Mouse (Mus musculus) heart, embryonic 14.5 days (tissue): ENCODE measurements at regions not wholly inside any gene's neighbourhood (a gene's known extent, or its start where the extent isn't known, plus 50 kb on each side); places are given as distances from the start of the nearest gene placed in this dataset.

Source experiments
- ATAC-seq: fragments of 200-750 bp; cut with Nextera tagmentation; 2 replicates; pipeline ENCODE4 v1.8.0; 2017; ENCODE audit warnings: low read depth, moderate TSS enrichment; ENCODE audit not compliant: insufficient number of reproducible peaks, insufficient read depth, low FRiP score
- H3K27ac ChIP-seq, 2 experiments: fragments of 200-500 bp in 1 of 2; fragments of 300-500 bp in 1 of 2; sonication (generic) in 1 of 2; replicated peaks in 1 of 2; 2 replicates each; pipeline ENCODE4 v1.5.1; 2012 to 2014; ENCODE audit warnings: low read depth in 2 of 2, low read length in 2 of 2, control low read depth in 1 of 2, mild to moderate bottlenecking in 1 of 2, mixed read lengths in 1 of 2; ENCODE audit not compliant: control insufficient read depth in 1 of 2, insufficient read depth in 1 of 2
- H3K27me3 ChIP-seq: fragments of 300-500 bp; sonication (generic); 2 replicates; pipeline ENCODE4 v1.6.1; 2014; ENCODE audit warnings: mild to moderate bottlenecking, low read length, control low read depth; ENCODE audit not compliant: control insufficient read depth, insufficient read depth
- H3K36me3 ChIP-seq: fragments of 300-500 bp; sonication (generic); 2 replicates; pipeline ENCODE4 v1.6.1; 2014; ENCODE audit warnings: mild to moderate bottlenecking, control low read depth, low read length, mixed read lengths; ENCODE audit not compliant: control insufficient read depth, insufficient read depth
- H3K4me1 ChIP-seq, 2 experiments: fragments of 200-500 bp in 1 of 2; fragments of 300-500 bp in 1 of 2; sonication (generic) in 1 of 2; 2 replicates each; pipeline ENCODE4 v1.6.1; 2012 to 2014; ENCODE audit warnings: low read length in 2 of 2, control low read depth in 1 of 2, mixed read lengths in 1 of 2; ENCODE audit not compliant: control insufficient read depth in 2 of 2, insufficient read depth in 2 of 2
- H3K4me2 ChIP-seq: fragments of 300-500 bp; sonication (generic); 2 replicates; pipeline ENCODE4 v1.6.1; 2014; ENCODE audit warnings: mild to moderate bottlenecking, low read length
- H3K4me3 ChIP-seq, 2 experiments: fragments of 200-500 bp in 1 of 2; fragments of 300-500 bp in 1 of 2; sonication (generic) in 1 of 2; 2 replicates each; pipeline ENCODE4 v1.5.1; 2012 to 2014; ENCODE audit warnings: low read length in 2 of 2, mild to moderate bottlenecking in 2 of 2, control low read depth in 1 of 2, low read depth in 1 of 2, moderate library complexity in 1 of 2; ENCODE audit not compliant: control insufficient read depth in 1 of 2, insufficient read depth in 1 of 2
- H3K9ac ChIP-seq: fragments of 300-500 bp; sonication (generic); 2 replicates; pipeline ENCODE4 v1.6.1; 2014; ENCODE audit warnings: mild to moderate bottlenecking, low read length
- H3K9me3 ChIP-seq: fragments of 300-500 bp; sonication (generic); 2 replicates; pipeline ENCODE4 v1.6.1; 2016; ENCODE audit warnings: low read length, control low read depth; ENCODE audit not compliant: control insufficient read depth
- WGBS: fragments of 180-500 bp; shearing (Covaris S2); extraction: QIAGEN DNeasy Blood & Tissue Kit; methylation state at CpG from one replicate; pipeline ENCODE4 v1.1.7; 2014; 5-methylcytosine and 5-hydroxymethylcytosine counted together

DNA sequence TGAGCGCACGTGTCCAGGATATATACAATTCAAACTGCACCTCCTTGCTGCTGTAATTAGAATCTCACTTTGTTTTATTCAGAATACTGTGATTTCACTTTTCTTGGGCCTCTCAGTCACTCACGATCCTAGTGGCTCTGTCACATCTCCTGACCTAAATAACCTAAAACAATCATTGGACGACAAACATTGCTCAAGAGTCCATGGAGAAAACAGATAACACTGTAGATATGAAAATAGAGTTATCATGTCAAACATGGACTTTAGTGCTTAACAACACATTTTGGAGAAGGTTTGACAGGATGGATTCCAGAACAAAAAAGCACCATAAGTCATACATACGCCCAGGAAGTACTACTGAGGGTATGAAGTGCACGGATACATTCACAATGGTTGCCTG is 461.5 kb downstream of the Dcdc2c start:
- H3K4me2 ChIP-seq = no peak overlapping the region
- no peak overlapping the region for H3K27ac ChIP-seq
- peaks cover 4% of the 10 kb centered on the region in 2 experiments; a peak in 2 of 4 replicates for H3K4me1 ChIP-seq
- no peaks in the 10 kb centered on the region for H3K27me3 ChIP-seq
- WGBS = 74% methylated on average over 6 of the region's 6 CpGs
- no peak for ATAC-seq
- H3K9ac ChIP-seq = no peak overlapping the region
- H3K4me3 ChIP-seq = no peak overlapping the region
- no peaks in the 10 kb centered on the region for H3K36me3 ChIP-seq
- no peaks in the 10 kb centered on the region for H3K9me3 ChIP-seq

DNA sequence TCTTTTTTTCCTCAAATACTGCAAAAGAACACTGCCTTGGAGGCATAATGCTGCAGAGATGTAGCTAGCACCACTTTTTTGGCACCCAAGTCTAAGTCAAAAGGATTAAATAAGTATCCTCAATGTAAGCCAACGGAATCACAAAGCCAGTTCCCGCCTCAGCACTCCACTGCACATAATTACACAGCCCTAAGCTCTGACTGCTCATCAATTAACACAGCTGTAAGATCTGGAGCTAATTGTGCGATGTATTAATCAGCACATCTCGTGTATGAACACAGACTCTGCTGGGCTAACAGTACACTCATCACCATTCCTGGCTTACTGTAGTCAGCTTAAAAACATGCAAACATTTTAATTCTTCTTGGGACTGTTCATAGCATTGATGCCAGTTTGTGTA is 466.7 kb downstream of the Dcdc2c start:
- no peak overlapping the region for H3K4me2 ChIP-seq
- peaks cover 4% of the 10 kb centered on the region in 2 experiments; a peak in 2 of 4 replicates for H3K4me1 ChIP-seq
- no peak for ATAC-seq
- H3K27me3 ChIP-seq = no peaks in the 10 kb centered on the region
- H3K9me3 ChIP-seq = no peaks in the 10 kb centered on the region
- 88% methylated on average over 4 of the region's 4 CpGs for WGBS
- no peak overlapping the region for H3K4me3 ChIP-seq
- no peaks in the 10 kb centered on the region for H3K36me3 ChIP-seq
- no peak overlapping the region for H3K9ac ChIP-seq
- H3K27ac ChIP-seq = no peak overlapping the region

DNA sequence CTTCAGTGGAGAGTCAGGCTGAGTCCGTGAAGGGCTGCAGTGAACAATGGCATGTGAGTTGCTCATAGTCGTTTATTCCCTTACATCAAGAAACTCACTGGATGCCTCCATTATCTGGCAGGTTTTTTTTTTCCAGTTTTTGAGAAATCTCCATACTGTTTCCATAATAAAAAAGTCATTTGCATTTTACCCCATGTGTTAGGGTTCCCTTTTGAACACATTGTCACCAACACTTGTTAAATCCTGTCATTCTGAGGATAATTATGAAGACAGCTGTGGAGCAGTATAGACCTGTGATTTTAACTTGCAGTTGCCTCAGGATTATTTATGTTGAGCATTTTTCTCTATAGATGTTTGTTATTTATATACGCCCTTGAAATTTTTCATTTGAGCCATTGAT is 475.6 kb downstream of the Dcdc2c start:
- H3K36me3 ChIP-seq = no peaks in the 10 kb centered on the region
- no peak overlapping the region for H3K9ac ChIP-seq
- H3K4me2 ChIP-seq = no peak overlapping the region
- 84% methylated on average over 3 of the region's 3 CpGs for WGBS
- H3K27me3 ChIP-seq = no peaks in the 10 kb centered on the region
- ATAC-seq = no peak
- no peaks in the 10 kb centered on the region for H3K4me1 ChIP-seq
- H3K9me3 ChIP-seq = no peaks in the 10 kb centered on the region
- H3K27ac ChIP-seq = no peak overlapping the region
- H3K4me3 ChIP-seq = no peak overlapping the region

DNA sequence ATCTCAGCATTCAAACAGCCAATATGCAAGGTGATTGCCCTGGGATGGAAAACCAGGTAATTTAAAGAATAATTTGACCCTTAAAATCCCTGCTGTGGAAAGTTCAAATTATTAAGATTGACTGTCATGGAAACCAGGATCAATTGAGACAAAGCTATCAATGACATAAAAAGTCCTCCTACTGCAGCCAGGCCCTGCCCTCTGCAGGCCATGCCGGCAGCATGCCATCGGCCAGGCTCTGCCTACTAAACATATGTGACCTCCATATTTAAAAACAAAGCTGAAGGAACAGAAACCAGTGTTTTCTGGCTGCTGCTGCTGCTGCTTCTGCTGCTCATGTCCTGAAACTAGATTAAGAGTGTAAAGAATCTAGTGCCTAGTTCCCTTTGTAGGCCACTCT is 483.6 kb downstream of the Dcdc2c start:
- H3K9ac ChIP-seq = no peak overlapping the region
- no peak overlapping the region for H3K27ac ChIP-seq
- no peaks in the 10 kb centered on the region for H3K27me3 ChIP-seq
- no peak overlapping the region for H3K4me3 ChIP-seq
- 73% methylated on average over 2 of the region's 2 CpGs for WGBS
- H3K4me2 ChIP-seq = no peak overlapping the region
- no peaks in the 10 kb centered on the region for H3K9me3 ChIP-seq
- no peak for ATAC-seq
- no peaks in the 10 kb centered on the region for H3K4me1 ChIP-seq
- no peaks in the 10 kb centered on the region for H3K36me3 ChIP-seq

DNA sequence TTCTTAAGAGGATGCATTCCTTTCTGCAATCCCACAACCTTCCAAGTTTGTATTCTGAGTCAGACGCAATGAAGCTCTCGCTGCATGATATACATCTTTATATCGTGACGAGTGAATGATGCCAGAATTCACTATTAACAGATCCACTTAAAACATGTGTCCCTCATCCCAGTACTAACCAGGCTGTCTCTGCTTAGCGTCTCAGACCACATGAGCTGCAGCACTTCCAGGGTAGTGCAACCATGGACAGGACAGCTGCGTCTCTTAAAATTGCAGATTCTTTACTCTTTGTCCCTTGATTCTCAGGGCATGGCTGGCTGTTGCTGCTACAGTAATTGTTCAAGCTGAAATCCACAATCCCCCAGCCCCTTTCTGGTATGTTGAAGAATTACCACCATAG is 491.9 kb downstream of the Dcdc2c start:
- no peaks in the 10 kb centered on the region for H3K9me3 ChIP-seq
- H3K4me3 ChIP-seq = no peak overlapping the region
- H3K9ac ChIP-seq = no peak overlapping the region
- H3K27ac ChIP-seq = no peak overlapping the region
- no peak for ATAC-seq
- 58% methylated on average over 6 of the region's 6 CpGs for WGBS
- H3K4me2 ChIP-seq = no peak overlapping the region
- H3K27me3 ChIP-seq = no peaks in the 10 kb centered on the region
- H3K36me3 ChIP-seq = no peaks in the 10 kb centered on the region
- H3K4me1 ChIP-seq = peaks cover 0 to 5% of the 10 kb centered on the region in 2 experiments; a peak in 1 of 4 replicates

DNA sequence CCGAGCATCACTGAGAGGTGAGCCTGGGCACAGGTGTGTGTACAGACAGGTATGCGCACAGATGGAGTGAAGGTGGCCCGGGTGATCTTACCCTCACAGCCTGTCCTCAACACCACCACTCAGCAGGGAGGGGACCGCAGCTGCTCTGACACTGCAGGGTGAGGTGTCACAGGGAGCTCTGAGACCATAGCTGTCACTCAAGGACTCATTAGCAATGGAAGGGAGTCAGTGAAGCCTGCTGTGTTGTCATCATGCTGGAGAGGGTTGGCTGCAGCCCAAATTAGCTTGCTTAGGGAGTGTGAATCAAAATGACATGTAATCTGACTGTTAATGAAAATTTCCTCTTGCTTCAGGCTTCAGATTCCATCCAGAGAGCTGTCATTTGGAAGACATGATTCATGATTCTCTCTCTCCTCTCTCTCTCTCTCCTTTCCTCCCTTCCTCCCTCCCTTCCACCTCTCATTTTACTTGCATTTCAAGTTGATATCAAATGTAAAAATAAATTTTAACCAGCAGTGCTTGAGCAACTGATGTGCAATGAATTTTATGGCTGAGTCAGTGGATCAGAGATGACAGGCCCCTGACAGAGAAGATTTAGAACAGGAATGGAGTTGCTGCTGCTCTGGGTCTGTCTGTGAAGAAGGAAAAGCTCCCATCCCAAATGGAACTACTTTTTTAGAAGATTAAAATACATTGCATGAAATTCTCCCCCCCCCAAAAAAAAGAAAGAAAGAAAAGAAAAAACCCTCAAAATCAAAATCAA is 496.5 kb downstream of the Dcdc2c start:
- 29% methylated on average over 4 of the region's 4 CpGs for WGBS
- H3K4me1 ChIP-seq = peaks cover 0 to 5% of the 10 kb centered on the region in 2 experiments; a peak in 1 of 4 replicates
- H3K27me3 ChIP-seq = no peaks in the 10 kb centered on the region
- H3K4me3 ChIP-seq = no peak overlapping the region
- H3K27ac ChIP-seq = no peak overlapping the region
- no peak overlapping the region for H3K4me2 ChIP-seq
- H3K9ac ChIP-seq = no peak overlapping the region
- no peaks in the 10 kb centered on the region for H3K9me3 ChIP-seq
- no peak for ATAC-seq
- no peaks in the 10 kb centered on the region for H3K36me3 ChIP-seq

DNA sequence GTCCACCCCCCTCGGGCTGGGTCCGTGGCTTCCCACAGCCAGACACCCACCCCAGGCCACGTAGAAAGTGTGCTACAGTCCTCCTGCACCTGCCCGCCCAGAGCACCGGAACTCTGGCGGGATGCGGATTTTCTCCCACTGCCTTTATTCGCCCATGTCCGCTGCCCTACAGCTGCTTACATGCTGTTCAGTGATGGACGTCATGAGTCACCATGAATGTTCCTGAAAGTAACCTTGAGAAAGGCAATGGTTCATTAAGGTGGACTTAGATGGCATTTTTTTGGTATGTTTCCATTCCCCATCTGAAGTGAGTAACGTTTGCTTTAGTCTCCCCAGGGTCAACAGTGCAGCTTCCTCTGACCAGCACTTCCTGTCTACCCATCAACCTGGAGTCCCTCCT is 497.8 kb downstream of the Dcdc2c start:
- H3K9me3 ChIP-seq = no peaks in the 10 kb centered on the region
- peaks cover 0 to 5% of the 10 kb centered on the region in 2 experiments; a peak in 1 of 4 replicates for H3K4me1 ChIP-seq
- 88% methylated on average over 11 of the region's 11 CpGs for WGBS
- H3K36me3 ChIP-seq = no peaks in the 10 kb centered on the region
- H3K27ac ChIP-seq = no peak overlapping the region
- no peak overlapping the region for H3K4me3 ChIP-seq
- no peak for ATAC-seq
- no peak overlapping the region for H3K9ac ChIP-seq
- no peaks in the 10 kb centered on the region for H3K27me3 ChIP-seq
- no peak overlapping the region for H3K4me2 ChIP-seq

DNA sequence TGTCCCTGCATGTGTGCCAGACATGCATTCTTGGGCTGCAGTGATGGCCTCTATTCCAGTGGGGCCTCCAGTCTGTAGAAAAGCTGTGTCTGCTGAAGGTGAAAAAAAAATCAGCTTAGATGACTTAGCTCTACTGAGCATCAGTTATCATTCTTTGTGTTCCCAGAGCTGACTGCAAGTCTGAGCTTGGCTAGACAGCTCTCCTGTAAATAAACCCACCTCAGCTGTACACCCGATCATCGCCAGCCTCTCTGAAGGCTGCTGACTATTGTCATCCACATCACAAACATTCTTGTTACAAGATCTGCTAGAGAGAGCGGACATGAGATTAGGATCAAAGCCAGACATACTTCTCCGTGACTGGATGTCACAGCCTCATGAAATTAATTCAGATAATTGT is 504.2 kb downstream of the Dcdc2c start:
- H3K4me1 ChIP-seq = no peaks in the 10 kb centered on the region
- no peak overlapping the region for H3K9ac ChIP-seq
- no peaks in the 10 kb centered on the region for H3K36me3 ChIP-seq
- no peak overlapping the region for H3K4me2 ChIP-seq
- no peaks in the 10 kb centered on the region for H3K27me3 ChIP-seq
- no peak overlapping the region for H3K4me3 ChIP-seq
- ATAC-seq = no peak
- 56% methylated on average over 4 of the region's 4 CpGs for WGBS
- H3K9me3 ChIP-seq = no peaks in the 10 kb centered on the region
- H3K27ac ChIP-seq = no peak overlapping the region
